Mouse (Mus musculus): Measurements from ENCODE around the gene Fam81b. TPM values are rescaled to one million over a fixed set of nuclear protein-coding genes. Genes with fewer than 3 reads are reported as not detected.

Fam81b gene
- polyA plus RNA-seq (2017; shearing (Covaris generic)): not detected

DNA sequence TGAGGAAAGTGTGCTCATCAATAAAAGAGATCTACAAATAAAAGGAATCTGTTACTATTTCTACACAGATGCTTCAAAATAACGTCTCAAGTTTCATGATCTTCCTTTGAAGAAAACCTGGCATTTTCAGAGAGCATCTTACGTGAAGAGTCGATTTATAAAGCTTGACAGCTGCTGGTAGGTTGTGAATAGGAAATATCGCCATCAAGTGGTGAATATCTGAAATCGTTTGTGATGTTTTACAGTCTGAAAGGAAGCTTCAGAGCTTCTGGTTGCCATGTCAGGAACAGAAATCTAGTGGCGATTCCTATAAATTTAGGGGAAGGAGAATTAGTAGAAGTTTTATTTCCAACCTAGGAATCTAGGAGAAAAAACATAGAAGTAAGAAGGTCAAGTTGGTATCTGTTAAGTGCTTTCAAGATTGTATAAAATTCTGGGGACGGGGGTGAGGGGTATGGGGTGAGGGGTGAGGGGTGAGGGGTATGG, at the start of gene Fam81b:
Gene Fam81b (minus strand): TSS at position 436 of the 486 bp plus-strand sequence.

Other genes starting within 250 kb of the Fam81b start
- not detected for gene Gpr150, start 248.1 kb downstream of the Fam81b start, polyA plus RNA-seq (2017; shearing (Covaris generic))
- gene Arsk, start 206.4 kb downstream of the Fam81b start, polyA plus RNA-seq (2017; shearing (Covaris generic)): 5.3 TPM
- 21.1 TPM for gene Ttc37, start 206.3 kb downstream of the Fam81b start, polyA plus RNA-seq (2017; shearing (Covaris generic))
- gene Mctp1, start 79.5 kb upstream of the Fam81b start, polyA plus RNA-seq (2017; shearing (Covaris generic)): not detected